In the genomic region with DNA sequence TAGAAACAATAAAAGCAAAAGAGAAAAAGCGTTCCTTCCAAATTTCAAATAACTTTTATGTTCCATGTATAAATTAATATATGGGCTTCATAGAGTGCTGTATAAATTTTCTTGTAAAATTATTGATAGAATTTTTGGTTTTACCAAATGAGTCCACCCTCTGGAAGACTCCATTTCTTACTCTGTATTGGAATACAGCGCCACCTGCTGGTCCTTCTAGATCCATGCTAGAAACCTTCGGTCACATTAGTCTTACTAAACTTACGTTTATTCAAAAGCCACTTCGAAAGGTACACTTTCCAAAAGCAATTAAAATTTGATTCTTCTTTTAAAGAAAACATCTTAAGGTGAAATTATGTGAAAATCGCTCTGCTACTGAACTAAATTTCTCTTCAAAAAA, we compare ENCODE assay signal across 8 mouse cellular contexts.
DNase-seq lines count a peak whose midpoint lies in the region; ATAC-seq lines count a peak whose summit lies in the region.

No protein-coding gene starts in this region.

- H3K4me1 ChIP-seq in liver, embryonic 11.5 days (replicated peaks; ENCODE audit: control insufficient read depth, insufficient read depth, low read length): no peaks in the 10 kb centered on the region

- no peak overlapping the region for H3K4me3 ChIP-seq in liver, embryonic 11.5 days (ENCODE audit: low read depth, low read length)

- DNase-seq in liver (peak; percentile 57), WW6 (ENCODE audit: low read depth, low spot score) (peak; percentile 11)
- DNase-seq in liver, embryonic 11.5 days (ENCODE audit: low spot score): no peak
- DNase-seq in cerebellum, postnatal 14 days: peak; percentile 83 to 88
- peak; percentile 50 to 78 for DNase-seq in heart, postnatal 36 days
- DNase-seq in left cerebral cortex, postnatal 25 days (ENCODE audit: low spot score in 2 of 2): peak; percentile 52 to 70
- DNase-seq in retina, postnatal 1 day: peak; percentile 61

- no peak overlapping the region for H3K4me2 ChIP-seq in liver, embryonic 11.5 days

- ATAC-seq in liver, embryonic 11.5 days (replicated peaks; ENCODE audit: low FRiP score): no peak
- no peak for ATAC-seq in inflammation-experienced regulatory T-cells, adult 6 months

- H3K27me3 ChIP-seq in liver, embryonic 11.5 days (replicated peaks; ENCODE audit: control insufficient read depth, insufficient read depth, low read length): no peaks in the 10 kb centered on the region

- intact Hi-C loops in heart, postnatal 36 days (cut with DNase I): loop anchor here (1.0 to 5.0 kb wide), 4 partner anchors 72 to 378 kb away; a partner anchor contains a TSS
- intact Hi-C loops in left cerebral cortex, postnatal 25 days (cut with DNase I): loop anchor here (5.0 kb wide), 1 partner anchor 87 kb away; no protein-coding TSS in a partner anchor

- no peak overlapping the region for H3K27ac ChIP-seq in liver, embryonic 11.5 days (ENCODE audit: low read depth, low read length)

- H3K36me3 ChIP-seq in liver, embryonic 11.5 days (ENCODE audit: control insufficient read depth, insufficient read depth, low read length): no peaks in the 10 kb centered on the region

- no peak overlapping the region for H3K9ac ChIP-seq in liver, embryonic 11.5 days (ENCODE audit: low read depth, low read length)

- no peaks in the 10 kb centered on the region for H3K9me3 ChIP-seq in liver, embryonic 11.5 days (ENCODE audit: control insufficient read depth, low read length)

- WGBS in liver, embryonic 11.5 days: 46% methylated on average over 6 of the region's 6 CpGs
